8 mouse cellular contexts compared by ENCODE assay signal in the genomic region with DNA sequence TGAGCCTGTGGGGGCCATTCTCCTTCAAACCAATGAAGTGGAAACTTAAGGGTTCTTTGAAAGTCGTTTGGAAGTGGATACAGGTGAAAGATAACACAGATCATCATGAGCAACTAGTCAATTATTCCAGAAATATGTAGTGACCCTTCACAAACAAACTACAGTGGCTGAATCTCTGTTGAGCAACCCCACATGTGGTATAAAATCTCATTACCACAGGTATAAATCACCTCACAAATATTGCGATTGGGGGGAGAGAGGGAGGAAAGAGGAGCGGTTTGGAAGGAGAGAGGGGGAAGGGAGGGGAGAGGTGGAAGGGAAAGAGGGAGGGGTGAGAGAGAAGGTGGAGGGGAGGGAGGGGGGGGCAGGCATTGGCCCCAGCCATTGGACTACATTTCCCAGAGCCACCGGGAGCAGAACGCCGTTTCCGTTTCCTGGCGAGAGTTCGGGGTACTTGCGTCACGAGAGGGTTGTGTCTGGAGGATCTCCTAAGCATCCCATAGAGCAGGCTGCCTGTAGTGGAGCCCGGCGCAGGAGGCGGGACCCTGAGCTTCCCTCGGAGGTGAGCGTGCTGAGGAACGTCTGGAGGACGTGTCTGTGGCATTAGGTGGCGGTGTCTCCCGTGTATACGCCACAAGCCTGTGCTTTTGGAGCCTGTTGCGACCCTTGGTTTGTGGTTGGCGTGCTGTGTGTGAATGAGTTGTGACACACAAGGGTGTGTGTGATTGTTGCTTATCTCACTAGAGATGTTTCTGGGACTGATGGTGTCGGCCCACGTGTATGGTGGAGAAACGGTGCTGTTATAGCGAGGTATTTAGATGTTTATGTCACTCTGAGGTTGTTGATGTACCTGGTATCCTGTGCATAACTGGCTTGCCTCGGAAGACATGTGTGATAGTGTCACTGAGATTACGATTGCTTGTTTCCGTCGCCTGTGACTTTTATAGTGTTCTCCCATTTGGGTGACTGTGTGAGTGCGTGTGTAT. TPM values are rescaled to one million over a fixed set of nuclear protein-coding genes. Genes with fewer than 3 reads are reported as not detected.
DNase-seq lines count a peak whose midpoint lies in the region; ATAC-seq and TF ChIP-seq lines count a peak whose summit lies in the region.

A gene (plus strand): TSS at position 448 of the 986 bp plus-strand sequence.

- H3K36me3 ChIP-seq in forebrain, embryonic 16.5 days (ENCODE audit: control insufficient read depth, insufficient read depth) = peaks cover 5% of the 10 kb centered on the region; the same call in 1 of the 2 replicates
- H3K36me3 ChIP-seq in lung, embryonic 14.5 days (ENCODE audit: insufficient read depth) = no peaks in the 10 kb centered on the region
- H3K36me3 ChIP-seq in thymus, adult 2 months (ENCODE audit: control insufficient read depth, insufficient read depth, low read length) = no peaks in the 10 kb centered on the region

- peak; percentile 44 for TF ChIP-seq CTCF in layer of hippocampus, adult 2 months (conservative IDR thresholded peaks at IDR 0.05)
- no peak for TF ChIP-seq CTCF in lung, embryonic 14.5 days (IDR thresholded peaks at IDR 0.05; ENCODE audit: low read depth)
- TF ChIP-seq CTCF in olfactory bulb, adult 2 months (IDR thresholded peaks at IDR 0.05; ENCODE audit: insufficient read depth, low read depth, low read length) = no peak
- TF ChIP-seq CTCF in thymus, adult 2 months (IDR thresholded peaks at IDR 0.05; ENCODE audit: borderline replicate concordance, control insufficient read depth, extremely low read depth, insufficient read depth, low read length, poor library complexity) = 0 out of 2 replicates have a peak, but pooled peaks have one; percentile 14

- 7% methylated on average over 32 of the region's 32 CpGs for WGBS in forebrain, embryonic 16.5 days
- WGBS in lung, embryonic 14.5 days = 5% methylated on average over 32 of the region's 32 CpGs
- WGBS in olfactory bulb, adult 2 months = 4% methylated on average over 32 of the region's 32 CpGs
- 4% methylated on average over 32 of the region's 32 CpGs for WGBS in thymus, adult 2 months

- ATAC-seq in forebrain, embryonic 16.5 days = peak; percentile 99
- ATAC-seq in lung, embryonic 14.5 days (ENCODE audit: insufficient read depth) = peak; percentile 98

- H3K9me3 ChIP-seq in forebrain, embryonic 16.5 days (ENCODE audit: control insufficient read depth, low read length) = no peaks in the 10 kb centered on the region
- no peaks in the 10 kb centered on the region for H3K9me3 ChIP-seq in lung, embryonic 14.5 days (ENCODE audit: low read depth, low read length)

- H3K4me2 ChIP-seq in forebrain, embryonic 16.5 days (ENCODE audit: low read length) = peak within 1 kb of the TSS; percentile 62
- H3K4me2 ChIP-seq in lung, embryonic 14.5 days = peak within 1 kb of the TSS; percentile 85

- DNase-seq in ES-CJ7 (ENCODE audit: low read depth, low spot score) = peak; percentile 96
- peak; percentile 92 for DNase-seq in cerebellum, adult 11 months
- DNase-seq in heart, postnatal 36 days = peak; percentile 83 to 84
- DNase-seq in layer of hippocampus, adult 2 months (ENCODE audit: low spot score in 2 of 2) = peak; percentile 94 to 95
- peak; percentile 96 for DNase-seq in lung, embryonic 14.5 days
- peak; percentile 84 for DNase-seq in thymus, adult 2 months

- peak within 1 kb of the TSS; percentile 75 for H3K9ac ChIP-seq in forebrain, embryonic 16.5 days (replicated peaks; ENCODE audit: low read depth, low read length)
- H3K9ac ChIP-seq in lung, embryonic 14.5 days = peak within 1 kb of the TSS; percentile 61

- H3K4me1 ChIP-seq in forebrain, embryonic 16.5 days (replicated peaks; ENCODE audit: control insufficient read depth, insufficient read depth, low read length) = peaks cover 10% of the 10 kb centered on the region
- H3K4me1 ChIP-seq in lung, embryonic 14.5 days (ENCODE audit: insufficient read depth) = no peaks in the 10 kb centered on the region
- no peaks in the 10 kb centered on the region for H3K4me1 ChIP-seq in olfactory bulb, adult 2 months (ENCODE audit: control insufficient read depth, insufficient read depth, low read length)
- no peaks in the 10 kb centered on the region for H3K4me1 ChIP-seq in thymus, adult 2 months (replicated peaks; ENCODE audit: control insufficient read depth, insufficient read depth, low read length)

- peak within 1 kb of the TSS; percentile 74 for H3K4me3 ChIP-seq in forebrain, embryonic 16.5 days (replicated peaks; ENCODE audit: low read length)
- H3K4me3 ChIP-seq in layer of hippocampus, adult 2 months = peak within 1 kb of the TSS; percentile 94
- H3K4me3 ChIP-seq in lung, embryonic 14.5 days (ENCODE audit: low read depth, low read length) = peak within 1 kb of the TSS; percentile 62
- H3K4me3 ChIP-seq in olfactory bulb, adult 2 months (ENCODE audit: insufficient read depth, low read depth, low read length) = peak within 1 kb of the TSS; percentile 67
- H3K4me3 ChIP-seq in thymus, adult 2 months (ENCODE audit: control insufficient read depth, insufficient read depth, low read length) = peak within 1 kb of the TSS; percentile 52

- intact Hi-C loops in heart, postnatal 36 days (cut with DNase I) = loop anchor here (2.0 kb wide), 2 partner anchors 41 to 49 kb away; a partner anchor contains a TSS

- no peaks in the 10 kb centered on the region for H3K27me3 ChIP-seq in forebrain, embryonic 16.5 days (replicated peaks; ENCODE audit: control insufficient read depth, insufficient read depth, low read length)
- no peaks in the 10 kb centered on the region for H3K27me3 ChIP-seq in lung, embryonic 14.5 days (ENCODE audit: insufficient read depth, low read length)
- H3K27me3 ChIP-seq in thymus, adult 2 months (ENCODE audit: control insufficient read depth, insufficient read depth, low read length) = no peaks in the 10 kb centered on the region

- TF ChIP-seq POLR2A in olfactory bulb, adult 2 months (IDR thresholded peaks at IDR 0.05; ENCODE audit: insufficient read depth, low read depth, low read length) = peak; percentile 76
- TF ChIP-seq POLR2A in thymus, adult 2 months (IDR thresholded peaks at IDR 0.05; ENCODE audit: control insufficient read depth, extremely low read depth, insufficient read depth, low read length, poor library complexity) = 0 out of 2 replicates have a peak, but pooled peaks have one; percentile 43

- peak within 1 kb of the TSS; percentile 71 for H3K27ac ChIP-seq in forebrain, embryonic 16.5 days (ENCODE audit: low read length)
- H3K27ac ChIP-seq in layer of hippocampus, adult 2 months = peak within 1 kb of the TSS; percentile 80
- no peak within 1 kb of the TSS; the same call in 1 of the 2 replicates for H3K27ac ChIP-seq in lung, embryonic 14.5 days (ENCODE audit: low read depth)
- H3K27ac ChIP-seq in olfactory bulb, adult 2 months (ENCODE audit: insufficient read depth, low read depth, low read length) = no peak within 1 kb of the TSS
- peak within 1 kb of the TSS; percentile 25; the same call in 1 of the 2 replicates for H3K27ac ChIP-seq in thymus, adult 2 months (ENCODE audit: control insufficient read depth, insufficient read depth, low read length)

RNA-seq across cellular contexts. Expression of the gene that starts here (rescaled TPM):
- 23.4 and 23.7 TPM in 2 replicates for polyA plus RNA-seq in forebrain, embryonic 16.5 days (2015; fragmentation: Nextera tagmentation; extraction: Ambion mirVana)
- total RNA-seq in heart, postnatal 36 days (2021) = 1 to 10 TPM; 2.9 TPM
- 10 to 100 TPM; 13.4 to 18.7 TPM for total RNA-seq in layer of hippocampus, adult 2 months (2021)
- 6.5 and 8.6 TPM in 2 replicates for polyA plus RNA-seq in lung, embryonic 14.5 days (2014; fragmentation: Nextera tagmentation; extraction: Ambion mirVana)
- polyA plus RNA-seq in olfactory bulb, adult 2 months (2012; ENCODE audit: insufficient read depth, insufficient read length, low replicate concordance, missing spikeins) = not detected in 2 replicates
- 1.3 and 1.5 TPM in 2 replicates for polyA plus RNA-seq in thymus, adult 2 months (2012; rRNA removed)

Comparison
In these comparisons a context has a peak if more than half of its experiments do, and no peak if none do; other contexts are left out.
1. H3K27ac ChIP-seq: peak in forebrain, embryonic 16.5 days (single experiment), layer of hippocampus, adult 2 months (single experiment) and thymus, adult 2 months (single experiment); none in lung, embryonic 14.5 days (single experiment) and olfactory bulb, adult 2 months (single experiment).
2. CTCF ChIP-seq: peak in layer of hippocampus, adult 2 months (single experiment) and thymus, adult 2 months (single experiment); none in lung, embryonic 14.5 days (single experiment) and olfactory bulb, adult 2 months (single experiment).
3. Peak in every context shown above with its lines, with median percentiles within 50 percentile points of each other: DNase-seq and H3K4me3 ChIP-seq.